Mouse (Mus musculus) ovary, adult 18-20 months (tissue): ENCODE results near the gene Phf5a.

ENCODE experiments used
- DNase-seq: peaks from one replicate; pipeline ENCODE4 v3.0.0; 2022; ENCODE audit warnings: low spot score, mixed read lengths

The Phf5a gene

GRCm38 (mm10) chr15:81885418-81885934 lies 13.8 kb upstream of the Phf5a start:
- DNase-seq = no peak

- DNase-seq = no peak
Measured at GRCm38 (mm10) chr15:81882348-81882747, 10.6 kb upstream of the Phf5a start.

GRCm38 (mm10) chr15:81879531-81880401 lies 8.1 kb upstream of the Phf5a start:
- DNase-seq = no peak

GRCm38 (mm10) chr15:81872262-81873136 lies 788 bp upstream of the Phf5a start, which contains the start of gene Aco2:
Gene Aco2 (plus strand): TSS chr15:81872309.
- DNase-seq = peak; percentile 96

- DNase-seq = no peak
Measured at GRCm38 (mm10) chr15:81869985-81870384, 1.7 kb downstream of the Phf5a start.

GRCm38 (mm10) chr15:81864238-81864637 lies 7.5 kb downstream of the Phf5a start:
- DNase-seq = no peak

GRCm38 (mm10) chr15:81860471-81861135 lies 11.1 kb downstream of the Phf5a start:
- DNase-seq = no peak

GRCm38 (mm10) chr15:81859330-81860255 lies 12.1 kb downstream of the Phf5a start:
- peak; percentile 86 for DNase-seq

- peak; percentile 38 for DNase-seq
Measured at GRCm38 (mm10) chr15:81858517-81859329, 13.0 kb downstream of the Phf5a start, which contains the start of gene Tob2. Gene Tob2 (minus strand): TSS chr15:81858796.

- DNase-seq = peak; percentile 85
Measured at GRCm38 (mm10) chr15:81858138-81858516, 13.6 kb downstream of the Phf5a start.

- DNase-seq = no peak
Measured at GRCm38 (mm10) chr15:81857724-81858116, 14.0 kb downstream of the Phf5a start.

GRCm38 (mm10) chr15:81856938-81857723 lies 14.6 kb downstream of the Phf5a start:
- no peak for DNase-seq

GRCm38 (mm10) chr15:81856030-81856790 lies 15.5 kb downstream of the Phf5a start:
- DNase-seq = peak; percentile 85

- DNase-seq = no peak
Measured at GRCm38 (mm10) chr15:81853081-81853480, 18.6 kb downstream of the Phf5a start.

- DNase-seq = no peak
Measured at GRCm38 (mm10) chr15:81852411-81853000, 19.2 kb downstream of the Phf5a start.

GRCm38 (mm10) chr15:81851375-81851774 lies 20.3 kb downstream of the Phf5a start:
- no peak for DNase-seq

- DNase-seq = no peak
Measured at GRCm38 (mm10) chr15:81850718-81851117, 21.0 kb downstream of the Phf5a start.

- no peak for DNase-seq
Measured at GRCm38 (mm10) chr15:81849104-81849503, 22.6 kb downstream of the Phf5a start.
